Mouse (Mus musculus): ENCODE measurements at regions not wholly inside any gene's neighbourhood (a gene's known extent, or its start where the extent isn't known, plus 50 kb on each side); places are given as distances from the start of the nearest gene placed in this dataset.

GRCm38 (mm10) chr16:77459651-77460050 lies 142.2 kb downstream of the Gm11146 start:
- no peaks in the 10 kb centered on the region for H3K36me3 ChIP-seq
- 48% methylated on average over 2 of the region's 2 CpGs for WGBS
- no peak overlapping the region for H3K27ac ChIP-seq (replicated peaks)
- H3K4me3 ChIP-seq (replicated peaks) = no peak overlapping the region
- no peaks in the 10 kb centered on the region for H3K27me3 ChIP-seq
- no peaks in the 10 kb centered on the region for H3K4me1 ChIP-seq
- H3K9me3 ChIP-seq (replicated peaks) = no peaks in the 10 kb centered on the region
- no peak overlapping the region for H3K9ac ChIP-seq
- ATAC-seq (ENCODE audit: insufficient number of reproducible peaks, low FRiP score, low TSS enrichment, low read depth) = no peak
- no peak overlapping the region for H3K4me2 ChIP-seq (replicated peaks)

- H3K27me3 ChIP-seq = no peaks in the 10 kb centered on the region
- H3K9me3 ChIP-seq (replicated peaks) = no peaks in the 10 kb centered on the region
- ATAC-seq (ENCODE audit: insufficient number of reproducible peaks, low FRiP score, low TSS enrichment, low read depth) = no peak
- no peak overlapping the region for H3K4me3 ChIP-seq (replicated peaks)
- H3K4me1 ChIP-seq = no peaks in the 10 kb centered on the region
- H3K27ac ChIP-seq (replicated peaks) = no peak overlapping the region
- H3K9ac ChIP-seq = no peak overlapping the region
- H3K36me3 ChIP-seq = no peaks in the 10 kb centered on the region
- WGBS = 90% methylated on average over 6 of the region's 6 CpGs
- H3K4me2 ChIP-seq (replicated peaks) = no peak overlapping the region
Observed at GRCm38 (mm10) chr16:77444647-77445046, 157.2 kb downstream of the Gm11146 start.

GRCm38 (mm10) chr16:77444006-77444405 lies 157.9 kb downstream of the Gm11146 start:
- no peak overlapping the region for H3K4me3 ChIP-seq (replicated peaks)
- H3K9ac ChIP-seq = no peak overlapping the region
- H3K27ac ChIP-seq (replicated peaks) = no peak overlapping the region
- ATAC-seq (ENCODE audit: insufficient number of reproducible peaks, low FRiP score, low TSS enrichment, low read depth) = no peak
- no peaks in the 10 kb centered on the region for H3K36me3 ChIP-seq
- 34% methylated on average over 4 of the region's 4 CpGs for WGBS
- H3K27me3 ChIP-seq = no peaks in the 10 kb centered on the region
- H3K9me3 ChIP-seq (replicated peaks) = no peaks in the 10 kb centered on the region
- no peaks in the 10 kb centered on the region for H3K4me1 ChIP-seq
- H3K4me2 ChIP-seq (replicated peaks) = no peak overlapping the region

- Histone ChIP-seq H3K27ac (replicated peaks) (no peak overlapping the region), H3K27me3 (no peaks in the 10 kb centered on the region), H3K9me3 (replicated peaks) (no peaks in the 10 kb centered on the region), H3K4me1 (no peaks in the 10 kb centered on the region), H3K9ac (no peak overlapping the region), H3K4me2 (replicated peaks) (no peak overlapping the region), H3K4me3 (replicated peaks) (no peak overlapping the region), H3K36me3 (no peaks in the 10 kb centered on the region)
- no peak for ATAC-seq (ENCODE audit: insufficient number of reproducible peaks, low FRiP score, low TSS enrichment, low read depth)
- 85% methylated on average over 5 of the region's 5 CpGs for WGBS
Observed at GRCm38 (mm10) chr16:77443318-77443717, 158.6 kb downstream of the Gm11146 start.

GRCm38 (mm10) chr16:77442866-77443265 lies 159.0 kb downstream of the Gm11146 start:
- no peaks in the 10 kb centered on the region for H3K9me3 ChIP-seq (replicated peaks)
- H3K9ac ChIP-seq = no peak overlapping the region
- H3K4me3 ChIP-seq (replicated peaks) = no peak overlapping the region
- no peak for ATAC-seq (ENCODE audit: insufficient number of reproducible peaks, low FRiP score, low TSS enrichment, low read depth)
- 95% methylated on average over 6 of the region's 6 CpGs for WGBS
- H3K36me3 ChIP-seq = no peaks in the 10 kb centered on the region
- no peak overlapping the region for H3K27ac ChIP-seq (replicated peaks)
- H3K4me1 ChIP-seq = no peaks in the 10 kb centered on the region
- H3K4me2 ChIP-seq (replicated peaks) = no peak overlapping the region
- no peaks in the 10 kb centered on the region for H3K27me3 ChIP-seq

GRCm38 (mm10) chr16:77431345-77431744 lies 170.5 kb downstream of the Gm11146 start:
- Histone ChIP-seq H3K27ac (replicated peaks) (no peak overlapping the region), H3K4me2 (replicated peaks) (no peak overlapping the region), H3K4me3 (replicated peaks) (no peak overlapping the region), H3K4me1 (no peaks in the 10 kb centered on the region), H3K27me3 (no peaks in the 10 kb centered on the region), H3K9me3 (replicated peaks) (no peaks in the 10 kb centered on the region), H3K9ac (no peak overlapping the region), H3K36me3 (no peaks in the 10 kb centered on the region)
- ATAC-seq (ENCODE audit: insufficient number of reproducible peaks, low FRiP score, low TSS enrichment, low read depth) = no peak
- WGBS = 53% methylated on average over 4 of the region's 4 CpGs

GRCm38 (mm10) chr16:77422385-77423363 lies 179.2 kb downstream of the Gm11146 start:
- H3K4me1 ChIP-seq = peaks cover 25% of the 10 kb centered on the region
- no peaks in the 10 kb centered on the region for H3K9me3 ChIP-seq (replicated peaks)
- no peak overlapping the region for H3K9ac ChIP-seq
- no peak overlapping the region for H3K4me3 ChIP-seq (replicated peaks)
- no peaks in the 10 kb centered on the region for H3K36me3 ChIP-seq
- peak overlapping the region; percentile 45 for H3K27ac ChIP-seq (replicated peaks)
- no peak for ATAC-seq (ENCODE audit: insufficient number of reproducible peaks, low FRiP score, low TSS enrichment, low read depth)
- no peaks in the 10 kb centered on the region for H3K27me3 ChIP-seq
- H3K4me2 ChIP-seq (replicated peaks) = peak overlapping the region; percentile 35; the same call in 1 of the 2 replicates
- 61% methylated on average over 12 of the region's 12 CpGs for WGBS

- no peaks in the 10 kb centered on the region for H3K27me3 ChIP-seq
- H3K4me2 ChIP-seq (replicated peaks) = peak overlapping the region; percentile 35
- peaks cover 26% of the 10 kb centered on the region for H3K4me1 ChIP-seq
- 13% methylated on average over 10 of the region's 10 CpGs for WGBS
- H3K9ac ChIP-seq = no peak overlapping the region
- ATAC-seq (ENCODE audit: insufficient number of reproducible peaks, low FRiP score, low TSS enrichment, low read depth) = peak; percentile 81
- H3K36me3 ChIP-seq = no peaks in the 10 kb centered on the region
- no peaks in the 10 kb centered on the region for H3K9me3 ChIP-seq (replicated peaks)
- H3K4me3 ChIP-seq (replicated peaks) = peak overlapping the region; percentile 21
- H3K27ac ChIP-seq (replicated peaks) = peak overlapping the region; percentile 49
Observed at GRCm38 (mm10) chr16:77421591-77422024, 180.3 kb downstream of the Gm11146 start.

GRCm38 (mm10) chr16:77421001-77421400 lies 180.9 kb downstream of the Gm11146 start:
- Histone ChIP-seq H3K4me3 (replicated peaks) (no peak overlapping the region; the same call in 1 of the 2 replicates), H3K4me1 (peaks cover 26% of the 10 kb centered on the region), H3K4me2 (replicated peaks) (peak overlapping the region; percentile 35; the same call in 1 of the 2 replicates), H3K27me3 (no peaks in the 10 kb centered on the region), H3K9ac (no peak overlapping the region), H3K27ac (replicated peaks) (peak overlapping the region; percentile 49), H3K36me3 (no peaks in the 10 kb centered on the region), H3K9me3 (replicated peaks) (no peaks in the 10 kb centered on the region)
- no peak for ATAC-seq (ENCODE audit: insufficient number of reproducible peaks, low FRiP score, low TSS enrichment, low read depth)
- 42% methylated on average over 6 of the region's 6 CpGs for WGBS

GRCm38 (mm10) chr16:77420136-77420860 lies 181.6 kb downstream of the Gm11146 start:
- H3K36me3 ChIP-seq = no peaks in the 10 kb centered on the region
- H3K9me3 ChIP-seq (replicated peaks) = no peaks in the 10 kb centered on the region
- H3K27me3 ChIP-seq = no peaks in the 10 kb centered on the region
- H3K4me2 ChIP-seq (replicated peaks) = no peak overlapping the region
- peaks cover 26% of the 10 kb centered on the region for H3K4me1 ChIP-seq
- ATAC-seq (ENCODE audit: insufficient number of reproducible peaks, low FRiP score, low TSS enrichment, low read depth) = no peak
- no peak overlapping the region for H3K9ac ChIP-seq
- H3K27ac ChIP-seq (replicated peaks) = no peak overlapping the region
- H3K4me3 ChIP-seq (replicated peaks) = no peak overlapping the region
- WGBS = 51% methylated on average over 8 of the region's 8 CpGs

GRCm38 (mm10) chr16:77419116-77419735 lies 182.7 kb downstream of the Gm11146 start:
- Histone ChIP-seq H3K9me3 (replicated peaks) (no peaks in the 10 kb centered on the region), H3K27me3 (no peaks in the 10 kb centered on the region), H3K4me1 (peaks cover 26% of the 10 kb centered on the region), H3K4me3 (replicated peaks) (no peak overlapping the region), H3K36me3 (no peaks in the 10 kb centered on the region), H3K4me2 (replicated peaks) (no peak overlapping the region), H3K9ac (no peak overlapping the region), H3K27ac (replicated peaks) (no peak overlapping the region)
- ATAC-seq (ENCODE audit: insufficient number of reproducible peaks, low FRiP score, low TSS enrichment, low read depth) = no peak
- WGBS = 21% methylated on average over 4 of the region's 4 CpGs
